Mouse (Mus musculus): ENCODE data around the gene Slc16a5. TPM values are rescaled to one million over a fixed set of nuclear protein-coding genes. Genes with fewer than 3 reads are reported as not detected.
"Not testable (repeated sequence)": the region's sequence is repeated elsewhere in the genome, so short reads cannot be mapped to it uniquely, and the experiment has no call there.

Slc16a5 gene
- total RNA-seq, 2 experiments from 2014 or later: not detected

- ATAC-seq (replicated peaks; ENCODE audit: poor library complexity): no peak
These were observed 14.9 kb upstream of the Slc16a5 start for GRCm38 (mm10) chr11:115447321-115447885.

- no peak for ATAC-seq (replicated peaks; ENCODE audit: poor library complexity)
These were observed 14.2 kb upstream of the Slc16a5 start for GRCm38 (mm10) chr11:115448075-115448474.

- ATAC-seq (replicated peaks; ENCODE audit: poor library complexity): no peak
These were observed 13.3 kb upstream of the Slc16a5 start for GRCm38 (mm10) chr11:115448998-115449397.

GRCm38 (mm10) chr11:115450176-115450575, 12.1 kb upstream of the Slc16a5 start:
- no peak for ATAC-seq (replicated peaks; ENCODE audit: poor library complexity)

- ATAC-seq (replicated peaks; ENCODE audit: poor library complexity): peak; percentile 23
These were observed 10.5 kb upstream of the Slc16a5 start for GRCm38 (mm10) chr11:115451781-115452241.

GRCm38 (mm10) chr11:115452281-115452860, 9.9 kb upstream of the Slc16a5 start:
- ATAC-seq (replicated peaks; ENCODE audit: poor library complexity): peak; percentile 31

GRCm38 (mm10) chr11:115453306-115453705, 9.0 kb upstream of the Slc16a5 start:
- no peak for ATAC-seq (replicated peaks; ENCODE audit: poor library complexity)

GRCm38 (mm10) chr11:115454822-115455221, 7.5 kb upstream of the Slc16a5 start:
- ATAC-seq (replicated peaks; ENCODE audit: poor library complexity): not testable (repeated sequence)

- no peak for ATAC-seq (replicated peaks; ENCODE audit: poor library complexity)
These were observed 6.7 kb upstream of the Slc16a5 start for GRCm38 (mm10) chr11:115455619-115456018.

- no peak for ATAC-seq (replicated peaks; ENCODE audit: poor library complexity)
These were observed 6.1 kb upstream of the Slc16a5 start for GRCm38 (mm10) chr11:115456182-115456581.

GRCm38 (mm10) chr11:115457405-115457804, 4.9 kb upstream of the Slc16a5 start:
- no peak for ATAC-seq (replicated peaks; ENCODE audit: poor library complexity)

GRCm38 (mm10) chr11:115460976-115461375, 1.3 kb upstream of the Slc16a5 start:
- ATAC-seq (replicated peaks; ENCODE audit: poor library complexity): no peak

GRCm38 (mm10) chr11:115461846-115462242, 430 bp upstream of the Slc16a5 start:
- no peak for ATAC-seq (replicated peaks; ENCODE audit: poor library complexity)

- ATAC-seq (replicated peaks; ENCODE audit: poor library complexity): no peak
These were observed 1.1 kb downstream of the Slc16a5 start for GRCm38 (mm10) chr11:115463397-115463796.

- no peak for ATAC-seq (replicated peaks; ENCODE audit: poor library complexity)
These were observed 2.6 kb downstream of the Slc16a5 start for GRCm38 (mm10) chr11:115464851-115465250.

GRCm38 (mm10) chr11:115467217-115467618, 4.9 kb downstream of the Slc16a5 start:
- ATAC-seq (replicated peaks; ENCODE audit: poor library complexity): no peak

GRCm38 (mm10) chr11:115472183-115472582, 9.9 kb downstream of the Slc16a5 start:
- ATAC-seq (replicated peaks; ENCODE audit: poor library complexity): no peak

- ATAC-seq (replicated peaks; ENCODE audit: poor library complexity): peak; percentile 81
These were observed 11.5 kb downstream of the Slc16a5 start for GRCm38 (mm10) chr11:115473626-115474275.

GRCm38 (mm10) chr11:115475025-115475757, 12.9 kb downstream of the Slc16a5 start, which contains the start of gene Armc7:
Gene Armc7 (plus strand): TSS chr11:115475667.
- ATAC-seq (replicated peaks; ENCODE audit: poor library complexity): peak; percentile 91

GRCm38 (mm10) chr11:115475758-115476237, 13.5 kb downstream of the Slc16a5 start:
- ATAC-seq (replicated peaks; ENCODE audit: poor library complexity): peak; percentile 15

- ATAC-seq (replicated peaks; ENCODE audit: poor library complexity): not testable (repeated sequence)
These were observed 14.4 kb downstream of the Slc16a5 start for GRCm38 (mm10) chr11:115476630-115477029.

Data from megakaryocyte progenitor cell, adult 5-6 weeks (primary cell).